Mouse (Mus musculus): Measurements from ENCODE around the gene Pmis2. TPM values are rescaled to one million over a fixed set of nuclear protein-coding genes. Genes with fewer than 3 reads are reported as not detected.
A peak's percentile ranks its signal among the peaks of the same experiment; 100 is the strongest.

Gene Pmis2
- polyA plus RNA-seq, 1 experiment, result not detected

- no peak within 1 kb of the TSS for H3K27ac ChIP-seq (ENCODE audit: insufficient read depth, low read length)
- no peaks in the 10 kb centered on the region for H3K4me1 ChIP-seq (ENCODE audit: control insufficient read depth, insufficient read depth, low read length)
- H3K4me3 ChIP-seq (replicated peaks; ENCODE audit: insufficient read depth, low read depth, low read length), result peak within 1 kb of the TSS; percentile 79
- peak; percentile 98 to 99 for DNase-seq
- 2% methylated on average over 59 of the region's 59 CpGs for WGBS
- TF ChIP-seq CTCF (IDR thresholded peaks at IDR 0.05; ENCODE audit: borderline replicate concordance, insufficient read depth, low read depth, low read length) (no peak), POLR2A (IDR thresholded peaks at IDR 0.05; ENCODE audit: borderline replicate concordance, insufficient read depth, low read length) (peak; percentile 82)
- H3K27me3 ChIP-seq (ENCODE audit: control insufficient read depth, insufficient read depth, low read length), result no peaks in the 10 kb centered on the region
Measured at GRCm38 (mm10) chr7:30649591-30650540, 21.5 kb downstream of the Pmis2 start, which contains the start of gene Rbm42. Gene Rbm42, minus strand, starts transcription at chr7:30650317.

GRCm38 (mm10) chr7:30639083-30639482, 32.3 kb downstream of the Pmis2 start:
- 29% methylated on average over 4 of the region's 4 CpGs for WGBS
- DNase-seq, result no peak
- no peak overlapping the region for H3K4me3 ChIP-seq (replicated peaks; ENCODE audit: insufficient read depth, low read depth, low read length)
- no peaks in the 10 kb centered on the region for H3K4me1 ChIP-seq (ENCODE audit: control insufficient read depth, insufficient read depth, low read length)
- peaks cover 6% of the 10 kb centered on the region; the same call in 1 of the 2 replicates for H3K27me3 ChIP-seq (ENCODE audit: control insufficient read depth, insufficient read depth, low read length)
- no peak overlapping the region for H3K27ac ChIP-seq (ENCODE audit: insufficient read depth, low read length)
- TF ChIP-seq POLR2A (IDR thresholded peaks at IDR 0.05; ENCODE audit: borderline replicate concordance, insufficient read depth, low read length), result no peak
- no peak for TF ChIP-seq CTCF (IDR thresholded peaks at IDR 0.05; ENCODE audit: borderline replicate concordance, insufficient read depth, low read depth, low read length)

- Histone ChIP-seq H3K4me3 (replicated peaks; ENCODE audit: insufficient read depth, low read depth, low read length) (no peak overlapping the region), H3K27me3 (ENCODE audit: control insufficient read depth, insufficient read depth, low read length) (peaks cover 6% of the 10 kb centered on the region; the same call in 1 of the 2 replicates), H3K4me1 (ENCODE audit: control insufficient read depth, insufficient read depth, low read length) (no peaks in the 10 kb centered on the region), H3K27ac (ENCODE audit: insufficient read depth, low read length) (no peak overlapping the region)
- WGBS, result 29% methylated on average over 11 of the region's 11 CpGs
- no peak for DNase-seq
- TF ChIP-seq POLR2A (IDR thresholded peaks at IDR 0.05; ENCODE audit: borderline replicate concordance, insufficient read depth, low read length) (no peak), CTCF (IDR thresholded peaks at IDR 0.05; ENCODE audit: borderline replicate concordance, insufficient read depth, low read depth, low read length) (no peak)
Measured at GRCm38 (mm10) chr7:30636395-30636794, 35.0 kb downstream of the Pmis2 start.

- H3K27ac ChIP-seq (ENCODE audit: insufficient read depth, low read length), result no peak within 1 kb of the TSS
- no peak within 1 kb of the TSS for H3K4me3 ChIP-seq (replicated peaks; ENCODE audit: insufficient read depth, low read depth, low read length)
- no peak for DNase-seq
- H3K4me1 ChIP-seq (ENCODE audit: control insufficient read depth, insufficient read depth, low read length), result no peaks in the 10 kb centered on the region
- TF ChIP-seq CTCF (IDR thresholded peaks at IDR 0.05; ENCODE audit: borderline replicate concordance, insufficient read depth, low read depth, low read length) (no peak), POLR2A (IDR thresholded peaks at IDR 0.05; ENCODE audit: borderline replicate concordance, insufficient read depth, low read length) (no peak)
- H3K27me3 ChIP-seq (ENCODE audit: control insufficient read depth, insufficient read depth, low read length), result peaks cover 6% of the 10 kb centered on the region; the same call in 1 of the 2 replicates
- WGBS, result 2% methylated on average over 5 of the region's 5 CpGs
Measured at GRCm38 (mm10) chr7:30635752-30636151, 35.7 kb downstream of the Pmis2 start, which contains the start of gene Etv2. Gene Etv2, minus strand, starts transcription at chr7:30635852.

GRCm38 (mm10) chr7:30634621-30635020, 36.8 kb downstream of the Pmis2 start:
- Histone ChIP-seq H3K27me3 (ENCODE audit: control insufficient read depth, insufficient read depth, low read length) (peaks cover 6% of the 10 kb centered on the region; the same call in 1 of the 2 replicates), H3K27ac (ENCODE audit: insufficient read depth, low read length) (no peak overlapping the region), H3K4me1 (ENCODE audit: control insufficient read depth, insufficient read depth, low read length) (no peaks in the 10 kb centered on the region), H3K4me3 (replicated peaks; ENCODE audit: insufficient read depth, low read depth, low read length) (no peak overlapping the region)
- WGBS, result under 1% methylated on average over 20 of the region's 20 CpGs
- TF ChIP-seq POLR2A (IDR thresholded peaks at IDR 0.05; ENCODE audit: borderline replicate concordance, insufficient read depth, low read length) (no peak), CTCF (IDR thresholded peaks at IDR 0.05; ENCODE audit: borderline replicate concordance, insufficient read depth, low read depth, low read length) (peak; percentile 29; the same call in 1 of the 2 replicates)
- no peak for DNase-seq

- Histone ChIP-seq H3K4me3 (replicated peaks; ENCODE audit: insufficient read depth, low read depth, low read length) (no peak overlapping the region), H3K27me3 (ENCODE audit: control insufficient read depth, insufficient read depth, low read length) (peaks cover 6% of the 10 kb centered on the region; the same call in 1 of the 2 replicates), H3K27ac (ENCODE audit: insufficient read depth, low read length) (no peak overlapping the region), H3K4me1 (ENCODE audit: control insufficient read depth, insufficient read depth, low read length) (no peaks in the 10 kb centered on the region)
- TF ChIP-seq POLR2A (IDR thresholded peaks at IDR 0.05; ENCODE audit: borderline replicate concordance, insufficient read depth, low read length) (no peak), CTCF (IDR thresholded peaks at IDR 0.05; ENCODE audit: borderline replicate concordance, insufficient read depth, low read depth, low read length) (no peak)
- DNase-seq, result no peak
- 5% methylated on average over 27 of the region's 27 CpGs for WGBS
Measured at GRCm38 (mm10) chr7:30633762-30634412, 37.5 kb downstream of the Pmis2 start.

- H3K27ac ChIP-seq (ENCODE audit: insufficient read depth, low read length), result no peak overlapping the region
- DNase-seq, result no peak
- TF ChIP-seq POLR2A (IDR thresholded peaks at IDR 0.05; ENCODE audit: borderline replicate concordance, insufficient read depth, low read length), result no peak
- no peak for TF ChIP-seq CTCF (IDR thresholded peaks at IDR 0.05; ENCODE audit: borderline replicate concordance, insufficient read depth, low read depth, low read length)
- no peak overlapping the region for H3K4me3 ChIP-seq (replicated peaks; ENCODE audit: insufficient read depth, low read depth, low read length)
- no peaks in the 10 kb centered on the region; the same call in 1 of the 2 replicates for H3K27me3 ChIP-seq (ENCODE audit: control insufficient read depth, insufficient read depth, low read length)
- H3K4me1 ChIP-seq (ENCODE audit: control insufficient read depth, insufficient read depth, low read length), result no peaks in the 10 kb centered on the region
Measured at GRCm38 (mm10) chr7:30629013-30629412, 42.4 kb downstream of the Pmis2 start.
